Mouse (Mus musculus) cerebellum, postnatal 14 days (tissue): ENCODE measurements at regions not wholly inside any gene's neighbourhood (a gene's known extent, or its start where the extent isn't known, plus 50 kb on each side); places are given as distances from the start of the nearest gene placed in this dataset.
"Not testable (repeated sequence)": the region's sequence is repeated elsewhere in the genome, so short reads cannot be mapped to it uniquely, and the experiment has no call there.

Experiments used
- DNase-seq, 2 experiments: peaks; one replicate each; pipeline ENCODE4 v3.0.0; 2021; ENCODE audit warnings: mixed read lengths in 2 of 2

DNA sequence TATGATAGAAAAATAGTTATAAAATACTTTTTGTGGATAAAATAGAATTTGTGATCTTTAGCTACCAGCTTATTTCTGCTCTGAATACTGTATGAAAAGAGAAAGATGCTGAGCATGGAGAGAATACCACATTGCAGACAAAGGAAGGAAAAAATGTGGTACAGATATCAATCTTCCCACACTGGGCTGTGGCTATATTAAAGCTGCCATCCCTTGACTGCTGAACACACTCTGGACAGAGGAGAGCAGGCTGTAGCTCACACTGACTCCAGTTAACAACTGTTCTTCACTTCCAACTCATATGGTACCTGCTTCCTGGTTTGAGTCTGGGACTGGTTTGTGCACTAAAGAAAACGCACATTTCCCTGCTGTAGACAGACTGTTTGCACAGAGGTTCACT lies 76.7 kb upstream of the Try4 start:
- no peak for DNase-seq

- no peak for DNase-seq
Observed at GRCm38 (mm10) chr6:41218415-41218814, 83.7 kb upstream of the Try4 start.

DNA sequence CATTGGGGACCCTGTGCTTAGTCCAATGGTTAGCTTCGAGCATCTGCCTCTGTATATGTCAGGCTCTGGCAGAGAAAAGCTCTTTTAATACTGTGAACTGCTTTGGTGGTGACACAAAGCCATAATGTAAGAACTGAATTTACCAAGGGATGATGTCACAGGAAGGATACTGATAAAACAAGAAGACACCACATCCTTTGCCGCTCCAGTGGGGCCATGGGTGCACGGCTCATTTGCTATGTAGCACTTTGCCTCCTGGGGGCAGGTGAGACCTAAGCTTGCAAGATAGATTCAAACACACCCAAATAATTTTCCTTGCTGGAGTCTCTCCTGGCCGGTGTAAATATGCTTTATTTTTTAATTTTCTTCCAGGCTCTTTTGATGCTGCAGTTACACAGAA lies 86.2 kb upstream of the Try4 start:
- no peak for DNase-seq

DNA sequence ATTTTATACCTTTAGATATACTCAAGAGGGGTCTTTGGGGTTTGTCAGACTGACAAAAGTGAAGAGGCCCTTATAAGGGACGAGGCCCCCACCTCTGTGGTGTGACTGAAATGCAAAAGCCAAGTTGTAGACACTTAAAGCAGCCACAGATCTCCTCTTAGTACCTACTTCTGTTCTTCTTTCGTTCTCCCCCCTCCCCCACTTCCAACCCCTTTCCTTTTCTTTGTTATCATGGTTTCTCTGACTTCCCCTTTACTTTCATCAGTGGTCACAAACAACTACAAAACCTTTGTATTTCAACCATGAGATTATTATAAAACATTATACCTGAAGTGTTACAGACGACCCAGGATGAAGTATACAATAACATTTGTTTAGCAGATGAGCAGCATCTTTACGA lies 96.2 kb upstream of the Try4 start:
- no peak for DNase-seq

DNA sequence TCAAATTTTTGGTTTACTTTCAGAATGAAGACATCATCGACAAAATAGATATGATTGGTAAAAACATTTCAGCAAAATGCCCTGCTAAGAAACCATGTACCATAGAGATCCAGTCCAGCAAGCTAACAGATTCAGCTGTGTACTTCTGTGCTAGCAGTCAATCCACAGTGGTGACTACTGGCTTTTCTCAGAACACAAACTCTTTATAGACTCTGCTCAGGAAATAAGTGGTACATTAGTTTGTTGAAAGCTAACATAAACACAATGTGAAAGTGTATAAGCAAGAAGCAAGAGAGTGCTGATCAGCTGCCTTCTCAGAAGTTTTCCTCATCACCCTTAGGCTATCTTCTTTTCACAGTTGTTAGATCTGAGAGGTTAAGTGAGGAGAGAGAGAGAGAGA lies 99.2 kb upstream of the Try4 start:
- DNase-seq, result no peak

- no peak for DNase-seq
Observed at GRCm38 (mm10) chr6:41202302-41202701, 99.8 kb upstream of the Try4 start.

- no peak for DNase-seq
Observed at GRCm38 (mm10) chr6:41194464-41194863, 107.6 kb upstream of the Try4 start.

GRCm38 (mm10) chr6:41191734-41192326 lies 110.2 kb upstream of the Try4 start:
- no peak for DNase-seq

DNA sequence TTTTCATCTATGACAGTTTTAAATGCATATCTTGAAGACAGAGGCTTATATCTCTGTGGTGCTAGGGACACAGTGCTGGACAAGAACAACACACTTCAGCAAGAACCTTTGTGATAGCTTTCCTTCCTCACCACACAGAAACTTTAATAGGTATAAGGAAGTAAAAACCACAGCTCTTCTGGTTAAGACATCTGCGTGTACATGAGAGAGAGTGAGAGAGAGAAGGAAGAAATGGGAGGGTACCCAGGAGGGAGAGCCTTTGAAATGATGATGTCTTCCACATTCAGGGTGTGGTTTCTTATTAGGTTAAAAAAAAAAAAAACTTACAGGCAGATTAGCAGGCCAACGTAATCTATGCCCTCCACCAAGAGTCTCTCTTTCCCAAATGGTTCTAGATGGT lies 113.2 kb upstream of the Try4 start:
- DNase-seq, result no peak

DNA sequence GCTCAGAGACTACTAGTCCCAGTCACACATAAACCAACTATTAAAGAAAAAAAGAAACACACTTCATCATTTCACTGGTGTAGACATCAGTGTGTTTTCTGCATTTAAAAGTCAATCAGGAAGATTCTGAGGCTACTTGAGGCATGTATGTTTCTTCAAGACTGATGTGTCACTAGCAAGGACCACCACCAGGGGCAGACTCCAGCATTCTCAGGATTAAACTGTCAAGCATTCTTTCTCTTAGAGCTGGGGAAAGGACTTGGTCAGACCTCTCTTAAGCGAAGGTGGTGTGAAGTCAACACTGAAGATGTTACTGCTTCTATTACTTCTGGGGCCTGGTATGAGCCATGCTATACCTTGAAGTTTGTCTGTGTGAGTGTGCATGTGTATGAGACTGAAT lies 114.1 kb upstream of the Try4 start:
- no peak for DNase-seq

GRCm38 (mm10) chr6:41178896-41179295 lies 123.2 kb upstream of the Try4 start:
- DNase-seq, result no peak

DNA sequence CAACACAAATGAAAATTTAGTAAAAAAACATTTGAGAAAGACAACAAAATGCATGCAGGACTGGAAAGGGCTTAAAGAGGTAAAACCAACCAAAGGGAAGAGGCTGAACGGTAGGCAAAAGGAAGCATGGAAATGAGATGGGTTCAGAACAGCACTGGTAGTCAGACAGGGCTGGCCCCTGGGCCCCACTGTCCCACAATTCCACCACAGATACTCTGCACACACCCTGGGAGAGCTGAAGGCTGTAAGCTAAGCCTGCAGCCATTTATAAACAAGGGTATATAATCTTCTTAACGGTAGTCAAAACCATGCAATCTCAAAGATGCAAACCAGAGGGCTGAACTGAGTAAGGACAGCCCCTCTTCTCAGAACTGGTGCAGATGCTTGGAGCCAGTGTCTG lies 124.0 kb upstream of the Try4 start:
- no peak for DNase-seq

- no peak for DNase-seq
Observed at GRCm38 (mm10) chr6:41177152-41177551, 124.9 kb upstream of the Try4 start.

DNA sequence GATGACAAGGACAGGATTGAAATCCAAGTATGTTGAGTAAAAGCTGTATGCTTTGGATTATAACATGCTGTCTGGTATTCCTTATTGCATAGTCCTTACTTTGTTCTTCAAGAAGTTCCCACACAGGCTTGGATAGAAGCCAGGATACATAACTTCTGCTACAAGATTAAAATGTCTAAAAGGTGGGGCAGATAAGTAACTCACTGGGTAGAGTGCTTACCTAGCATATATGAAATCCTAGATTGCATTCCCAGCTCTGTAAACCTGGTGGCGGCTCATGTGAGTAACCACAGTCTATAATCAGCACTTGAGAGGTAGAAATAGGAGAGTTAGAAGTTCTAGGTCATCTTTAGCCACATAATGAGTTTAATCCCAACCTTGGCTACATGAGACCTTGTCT lies 126.0 kb upstream of the Try4 start:
- DNase-seq, result no peak

- DNase-seq, result no peak
Observed at GRCm38 (mm10) chr6:41163491-41163890, 128.2 kb upstream of the 2210010C04Rik start.

DNA sequence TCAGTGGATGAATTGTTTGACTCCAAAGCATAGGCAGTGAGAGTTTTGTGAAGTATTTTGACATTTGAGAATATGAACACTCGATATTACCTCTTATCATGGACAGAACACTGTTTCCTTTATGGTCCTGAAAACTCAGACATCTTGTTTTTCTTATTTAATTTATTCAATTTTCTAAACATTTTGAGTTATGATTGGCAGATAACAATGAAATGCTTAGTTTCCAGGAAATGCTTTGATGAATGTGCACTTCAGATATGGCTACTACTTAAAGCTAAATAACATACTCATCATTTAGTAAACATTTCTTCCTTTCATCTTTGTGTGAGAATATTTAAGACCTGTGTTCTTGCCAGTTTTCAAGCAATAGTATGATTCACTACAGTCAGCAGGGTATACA lies 126.4 kb upstream of the 2210010C04Rik start:
- DNase-seq, result no peak

DNA sequence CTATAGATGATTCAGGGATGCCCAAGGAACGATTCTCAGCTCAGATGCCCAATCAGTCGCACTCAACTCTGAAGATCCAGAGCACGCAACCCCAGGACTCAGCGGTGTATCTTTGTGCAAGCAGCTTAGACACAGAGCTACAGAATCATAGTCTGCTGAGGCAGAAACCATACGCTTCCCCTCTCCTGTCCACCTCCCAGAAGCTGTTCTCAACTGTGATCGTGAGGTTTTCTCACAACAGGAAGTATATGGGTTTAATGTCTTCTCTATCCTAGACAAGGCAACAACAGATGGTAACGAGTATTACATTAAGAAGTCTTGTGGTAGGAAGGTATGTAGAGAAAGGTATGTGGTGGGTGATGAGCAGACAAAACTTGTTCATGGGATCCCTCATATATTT lies 116.8 kb upstream of the 2210010C04Rik start:
- DNase-seq, result no peak

- DNase-seq, result no peak
Observed at GRCm38 (mm10) chr6:41151542-41151941, 116.2 kb upstream of the 2210010C04Rik start.

DNA sequence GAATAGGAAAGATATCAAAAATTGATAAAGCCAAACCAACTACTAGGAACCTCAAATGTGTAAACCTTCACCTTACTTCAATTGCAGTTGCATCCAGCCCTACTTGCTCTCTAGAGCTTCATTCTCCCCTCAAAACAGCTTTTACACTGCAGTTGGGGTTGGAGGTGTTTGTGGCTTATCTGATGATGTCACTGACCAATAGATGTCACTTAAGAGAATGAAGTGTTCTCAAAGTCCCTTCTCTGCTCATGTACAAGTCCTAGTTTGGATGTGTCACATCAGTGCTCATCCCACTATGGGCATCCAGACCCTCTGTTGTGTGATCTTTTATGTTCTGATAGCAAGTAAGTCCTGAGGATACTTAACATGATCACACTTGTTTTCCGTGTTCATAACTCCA lies 105.6 kb upstream of the 2210010C04Rik start:
- DNase-seq, result no peak

- not testable (repeated sequence) for DNase-seq
Observed at GRCm38 (mm10) chr6:41137401-41137777, 102.1 kb upstream of the 2210010C04Rik start.

GRCm38 (mm10) chr6:41136717-41137400 lies 101.5 kb upstream of the 2210010C04Rik start:
- DNase-seq, result peak; percentile 69 to 74

DNA sequence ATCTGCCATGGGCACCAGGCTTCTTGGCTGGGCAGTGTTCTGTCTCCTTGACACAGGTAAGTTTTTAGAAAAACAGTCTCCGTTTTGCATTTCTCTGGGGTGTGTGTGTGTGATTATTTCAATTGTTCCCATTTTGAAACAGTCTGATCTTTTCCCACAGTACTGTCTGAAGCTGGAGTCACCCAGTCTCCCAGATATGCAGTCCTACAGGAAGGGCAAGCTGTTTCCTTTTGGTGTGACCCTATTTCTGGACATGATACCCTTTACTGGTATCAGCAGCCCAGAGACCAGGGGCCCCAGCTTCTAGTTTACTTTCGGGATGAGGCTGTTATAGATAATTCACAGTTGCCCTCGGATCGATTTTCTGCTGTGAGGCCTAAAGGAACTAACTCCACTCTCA lies 99.9 kb upstream of the 2210010C04Rik start:
- no peak for DNase-seq

- DNase-seq, result no peak
Observed at GRCm38 (mm10) chr6:41129906-41130305, 94.6 kb upstream of the 2210010C04Rik start.

DNA sequence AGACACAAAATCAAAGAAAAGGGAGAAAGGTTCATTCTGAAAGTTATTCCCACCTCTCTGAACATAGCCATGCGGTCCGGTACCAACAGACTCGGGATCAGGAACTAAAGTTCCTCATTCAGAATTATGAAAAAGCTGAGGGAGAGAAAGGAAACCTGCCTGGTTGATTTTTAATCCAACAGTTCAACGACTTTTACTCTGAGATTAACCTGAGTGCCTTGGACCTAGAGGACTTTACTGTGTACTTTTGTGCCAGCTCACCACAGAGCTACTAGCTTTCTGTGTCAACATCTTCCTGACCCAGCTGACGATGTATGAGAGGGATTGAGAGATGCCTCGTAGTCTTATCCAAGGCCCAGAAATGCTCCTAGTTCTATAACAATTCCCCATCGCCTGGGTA lies 92.5 kb upstream of the 2210010C04Rik start:
- DNase-seq, result no peak

GRCm38 (mm10) chr6:41126855-41127254 lies 91.5 kb upstream of the 2210010C04Rik start:
- DNase-seq, result no peak
